Mouse (Mus musculus) erythroid progenitor cell, adult 5-6 weeks (primary cell): ENCODE data around the gene Cnot6. TPM values are rescaled to one million over a fixed set of nuclear protein-coding genes. Genes with fewer than 3 reads are reported as not detected.

Experiments
- ATAC-seq: replicated peaks from 2 replicates; pipeline ENCODE4 v1.8.0; 2016; ENCODE audit warnings: moderate number of reproducible peaks, mild to moderate bottlenecking, moderate TSS enrichment, inconsistent platforms; ENCODE audit not compliant: poor library complexity, low FRiP score, severe bottlenecking
- total RNA-seq, 2 experiments: library from RNA; stranded (forward) in 1 of 2; stranded (reverse) in 1 of 2; fragments of 150-400 nt in 1 of 2; fragments of 186-747, 209-891 nt in 1 of 2; gene quantifications; 2 replicates each; pipeline versions ENCODE4 v1.2.3 to v1.2.4; 2015 to 2017; ENCODE audit warnings: low replicate concordance in 2 of 2

The Cnot6 gene
- 91.0 and 112 TPM in 2 replicates for total RNA-seq (2015; ENCODE audit: low replicate concordance)
- 115 and 137 TPM in 2 replicates for total RNA-seq (2017; ENCODE audit: low replicate concordance)

DNA sequence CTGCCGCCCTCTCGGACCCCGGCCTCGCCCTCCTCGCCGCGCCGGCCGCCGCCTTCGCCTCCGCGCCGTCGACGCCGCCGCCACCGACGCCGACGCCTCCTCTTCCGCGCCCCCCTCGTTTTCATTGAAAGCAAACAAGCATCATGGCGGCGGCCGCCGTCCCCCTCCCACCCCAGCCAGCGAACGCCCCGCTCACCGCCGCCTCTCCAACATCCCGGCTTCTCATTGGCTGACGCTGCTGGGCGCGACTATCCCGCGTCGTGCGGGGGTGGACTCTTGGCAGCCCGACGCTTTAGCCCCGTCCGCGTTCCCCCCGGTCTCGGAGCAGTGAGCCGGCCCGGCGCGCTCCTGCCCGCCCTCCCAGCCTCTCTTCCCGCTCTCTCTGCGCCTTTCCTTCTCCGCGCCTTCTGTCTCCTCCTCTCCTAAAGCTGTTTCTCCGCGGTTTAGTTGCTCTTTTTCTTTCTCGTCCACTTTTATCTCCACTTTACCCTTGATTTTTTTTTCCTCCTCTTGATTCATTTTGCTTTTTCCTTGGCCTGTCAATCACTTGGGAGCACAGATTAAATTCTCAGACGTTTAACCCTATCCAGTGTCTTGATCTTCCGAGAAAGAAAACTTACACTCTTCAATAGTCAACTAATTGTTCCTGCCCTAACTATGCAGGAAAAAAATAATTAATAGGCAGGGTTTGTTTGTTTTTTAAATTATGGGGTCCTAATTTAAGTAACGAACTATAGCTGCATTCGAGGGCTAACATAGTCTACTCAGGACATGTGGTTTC, at the start of gene Cnot6:
Gene Cnot6 (minus strand): TSS at position 169 of the 781 bp plus-strand sequence.
- ATAC-seq: peak; percentile 93

DNA sequence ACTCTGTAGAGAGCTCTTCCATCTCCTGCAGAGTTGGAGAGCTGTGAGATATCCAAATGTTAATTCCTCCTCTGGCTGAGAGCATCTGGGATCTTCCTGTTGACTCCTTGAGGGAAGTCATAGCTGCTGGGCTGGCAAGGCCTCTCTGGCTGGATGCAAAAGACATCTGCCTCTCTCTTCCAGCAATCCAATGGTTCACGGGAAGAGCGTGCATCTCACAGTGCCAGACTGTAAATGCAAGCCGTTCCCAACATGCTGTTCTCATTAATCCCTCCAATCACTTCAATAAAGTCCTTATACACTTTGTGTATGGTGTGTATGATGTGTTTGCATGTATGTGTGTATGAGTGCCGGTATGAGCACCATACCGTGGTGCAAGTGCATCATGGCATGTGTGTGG, 48.6 kb upstream of the Cnot6 start:
- ATAC-seq: no peak

DNA sequence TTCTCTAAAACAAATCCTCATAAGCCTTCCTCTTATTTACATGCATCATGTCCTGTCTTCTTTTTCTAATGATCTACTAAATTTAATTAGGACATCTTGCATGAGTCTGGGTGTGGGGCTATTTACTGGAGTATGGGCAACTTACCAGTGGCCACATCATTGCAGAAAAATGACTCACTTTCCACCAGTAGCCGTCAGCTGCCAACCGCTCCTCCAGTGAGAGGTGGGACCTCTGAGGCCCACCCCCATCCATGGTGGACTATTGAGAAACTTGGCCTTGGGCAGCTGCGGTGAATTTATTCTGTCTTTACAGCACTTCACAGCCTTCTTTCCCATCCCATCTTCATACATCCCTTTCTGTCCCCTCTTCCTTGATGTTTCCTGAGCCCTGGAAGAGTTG, 45.6 kb upstream of the Cnot6 start:
- ATAC-seq: no peak

DNA sequence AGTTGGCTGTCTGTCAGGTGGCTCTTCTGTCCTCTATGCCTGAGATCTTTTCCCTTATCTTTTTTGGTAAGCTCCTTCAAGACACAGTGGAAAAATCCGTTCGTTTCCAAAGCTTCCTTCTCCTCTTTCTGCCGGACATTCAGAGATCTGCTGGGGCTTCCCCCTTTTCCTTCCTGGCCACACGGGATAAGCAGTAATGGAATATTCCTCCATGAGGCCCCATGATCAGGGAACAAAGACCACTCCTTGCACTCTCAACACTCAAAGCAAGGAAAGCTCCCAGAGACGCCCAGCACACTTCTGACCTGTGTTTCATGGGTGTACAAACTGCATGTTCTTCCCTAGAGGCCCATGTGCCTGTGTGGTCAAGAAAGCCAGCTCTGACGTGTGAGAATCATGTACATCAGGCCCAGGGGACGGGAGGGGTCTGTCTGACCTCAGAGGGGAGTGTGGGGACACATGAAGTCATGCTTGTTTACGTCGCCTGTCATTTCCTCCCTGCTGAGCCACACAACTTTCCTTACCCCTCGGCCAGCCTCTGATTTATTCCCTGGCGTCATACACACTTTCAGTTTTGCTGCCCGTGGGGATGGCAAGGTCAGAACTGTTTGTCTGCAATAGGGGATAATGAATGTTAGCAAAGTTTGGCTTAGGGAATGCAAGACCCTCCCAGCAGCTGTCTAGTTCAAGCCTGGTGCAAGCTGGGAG, 42.6 kb upstream of the Cnot6 start:
- ATAC-seq: no peak

DNA sequence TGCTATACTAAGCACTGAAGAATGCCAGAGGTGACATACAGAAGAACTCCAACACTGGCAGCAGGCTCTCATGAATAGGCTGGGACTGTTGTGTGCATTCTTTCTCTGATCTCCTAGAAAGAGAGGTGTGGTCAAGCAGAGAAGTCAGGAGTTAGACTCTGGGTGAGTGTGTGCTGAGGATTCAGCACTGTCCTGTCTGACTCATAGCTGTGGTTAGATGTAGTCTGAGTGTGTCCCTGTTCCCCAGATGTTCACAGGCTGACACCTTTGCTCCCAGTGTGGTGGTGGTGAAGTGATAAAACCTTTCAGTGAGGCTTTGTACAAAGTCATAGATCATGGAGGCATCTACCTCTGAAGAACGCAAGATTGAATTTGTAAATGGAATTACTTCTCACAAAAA, 34.2 kb upstream of the Cnot6 start:
- ATAC-seq: no peak

DNA sequence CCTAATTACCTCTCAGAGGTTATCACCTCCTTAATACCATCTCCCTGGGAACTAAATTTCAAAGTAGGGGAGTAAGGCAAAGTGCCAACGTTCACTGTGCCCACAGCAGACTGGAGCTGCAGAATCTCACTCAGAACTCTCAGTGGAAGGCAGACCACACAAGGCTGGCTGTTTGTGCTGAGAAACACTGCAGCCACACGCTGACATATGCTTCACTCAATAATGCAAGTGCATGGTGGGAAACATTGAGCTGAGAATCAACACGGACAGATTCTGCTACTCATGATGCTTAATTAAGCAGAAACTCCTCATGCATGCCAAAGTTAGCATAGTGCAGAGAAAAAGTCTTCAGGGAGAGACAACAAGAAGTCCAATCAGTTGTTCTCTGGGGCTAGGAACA, 33.3 kb upstream of the Cnot6 start:
- no peak for ATAC-seq

DNA sequence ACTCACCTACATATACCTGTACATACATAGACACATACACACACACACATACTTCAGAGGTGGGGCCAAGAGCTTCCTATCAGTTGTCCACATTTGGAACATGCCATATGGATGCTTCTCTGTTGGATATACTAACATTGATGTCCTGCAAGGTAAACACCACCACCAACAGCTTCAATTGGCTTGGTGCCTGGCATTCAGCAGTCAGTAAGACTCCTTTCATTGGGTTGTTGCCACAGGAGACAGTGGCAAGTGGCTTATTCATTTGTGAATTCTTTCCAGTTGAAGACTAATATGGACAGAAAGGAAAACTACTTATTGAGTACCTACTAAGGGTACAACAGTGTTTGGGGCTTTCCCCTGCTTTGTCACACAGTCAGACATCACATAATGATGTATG, 32.5 kb upstream of the Cnot6 start:
- no peak for ATAC-seq

DNA sequence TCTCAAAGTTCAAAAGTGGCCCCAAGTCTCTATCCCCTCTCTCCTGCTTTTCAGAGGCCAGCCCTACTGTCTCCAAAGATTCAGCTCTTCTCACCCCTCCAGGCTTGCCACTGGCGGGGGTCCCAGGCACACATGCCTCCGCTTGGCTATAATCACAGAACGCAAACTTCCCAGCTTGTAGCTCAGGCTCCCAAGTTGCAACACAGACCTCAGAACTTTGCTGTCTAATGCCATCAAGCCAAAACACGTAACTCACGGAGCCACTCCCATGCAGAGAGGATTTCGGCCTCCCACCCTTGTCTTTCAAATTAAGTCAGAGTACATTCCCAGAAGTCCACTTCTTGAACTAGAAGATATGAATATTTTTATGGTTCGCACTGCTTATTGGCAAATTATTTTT, 31.1 kb upstream of the Cnot6 start:
- ATAC-seq: no peak

DNA sequence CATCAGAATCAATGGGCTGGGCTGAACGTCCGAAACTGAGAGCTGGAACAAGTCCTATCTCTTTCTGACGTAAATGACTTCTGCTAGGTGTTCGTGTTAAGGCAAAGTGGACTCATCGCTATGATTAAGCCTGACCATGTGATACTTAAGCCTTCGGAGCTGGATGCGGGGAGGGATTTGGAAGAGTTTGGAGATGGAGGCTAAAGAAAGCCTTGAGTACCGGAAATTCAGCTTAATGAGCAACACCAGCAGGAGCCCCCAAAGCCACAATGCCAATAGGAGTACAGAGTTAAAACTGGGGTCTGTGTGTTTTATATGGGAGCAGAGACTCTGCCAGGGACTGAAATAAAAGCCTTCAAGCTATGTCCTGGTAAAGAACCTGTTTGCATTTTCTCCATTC, 29.7 kb upstream of the Cnot6 start:
- ATAC-seq: no peak

DNA sequence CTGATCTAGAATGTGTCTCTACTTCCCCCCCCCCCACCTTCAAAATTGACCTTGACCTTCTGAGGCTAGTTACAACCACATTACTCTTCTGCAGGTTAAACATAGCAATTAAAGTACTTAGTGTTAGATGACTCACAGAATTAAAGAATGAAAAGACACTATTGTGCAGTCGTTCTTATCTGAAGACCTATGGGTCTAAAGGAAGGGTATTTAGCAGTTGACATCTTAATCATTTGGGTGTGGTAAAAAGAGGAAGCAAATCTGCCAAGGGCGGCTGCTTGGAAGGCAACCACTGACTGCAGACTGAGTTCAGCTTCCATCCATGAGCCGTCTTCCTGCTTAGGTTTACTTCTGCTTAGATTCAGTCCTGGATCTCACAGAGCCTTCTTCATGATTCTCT, 27.3 kb upstream of the Cnot6 start:
- no peak for ATAC-seq

DNA sequence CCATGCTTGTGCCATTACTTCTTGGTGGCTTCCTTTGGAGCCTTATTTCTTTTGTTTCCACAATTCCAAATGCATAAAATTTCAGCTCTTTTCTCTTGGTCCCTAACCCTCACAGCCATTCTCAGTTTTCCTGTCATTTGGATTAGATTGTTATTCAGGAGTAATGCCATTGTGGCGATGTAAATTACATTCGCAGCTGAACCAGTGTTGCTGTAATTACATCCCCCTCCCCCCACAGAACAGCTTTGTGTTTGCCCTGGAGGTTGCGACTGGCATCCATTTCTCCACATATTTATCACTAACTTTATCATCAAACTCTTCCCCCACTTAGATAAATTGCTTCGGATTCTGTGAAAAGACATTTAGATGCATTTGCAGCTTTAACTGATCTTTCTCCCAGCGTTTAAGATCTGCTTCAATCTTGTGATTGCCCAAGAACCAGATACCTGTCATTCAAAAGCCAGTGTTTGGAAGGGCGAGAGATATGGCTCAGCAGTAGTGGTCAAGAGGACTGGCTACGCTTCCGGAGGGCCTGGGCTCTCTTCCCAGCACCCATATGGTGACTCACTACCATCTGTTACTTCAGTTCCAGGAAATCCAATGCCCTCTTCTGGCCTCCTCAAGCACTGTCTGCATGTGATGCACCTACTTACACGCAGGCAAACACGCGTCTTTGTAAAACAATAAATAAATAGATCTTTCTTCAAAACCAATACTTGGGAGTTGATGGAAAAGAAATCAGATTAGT, 26.3 kb upstream of the Cnot6 start:
- no peak for ATAC-seq

DNA sequence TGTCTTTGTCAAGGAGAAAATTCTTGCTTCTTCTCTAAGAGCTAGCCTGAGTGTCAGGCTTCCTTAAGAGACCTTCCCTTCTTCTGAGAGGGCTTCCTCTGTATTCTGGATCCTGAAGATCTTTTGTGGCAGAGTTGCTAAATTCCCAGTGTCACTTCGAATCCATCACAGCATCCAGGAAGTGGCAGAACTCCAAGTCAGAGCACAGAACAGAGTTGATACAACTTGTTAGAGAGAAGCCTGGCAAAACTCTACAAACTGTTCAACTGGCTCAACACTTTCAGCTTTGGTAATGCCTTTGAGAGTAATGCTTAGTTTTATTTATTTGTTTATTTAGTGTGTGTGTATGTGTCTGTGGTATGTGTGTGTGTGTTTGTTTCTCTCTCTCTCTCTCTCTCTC, 25.1 kb upstream of the Cnot6 start:
- ATAC-seq: no peak

DNA sequence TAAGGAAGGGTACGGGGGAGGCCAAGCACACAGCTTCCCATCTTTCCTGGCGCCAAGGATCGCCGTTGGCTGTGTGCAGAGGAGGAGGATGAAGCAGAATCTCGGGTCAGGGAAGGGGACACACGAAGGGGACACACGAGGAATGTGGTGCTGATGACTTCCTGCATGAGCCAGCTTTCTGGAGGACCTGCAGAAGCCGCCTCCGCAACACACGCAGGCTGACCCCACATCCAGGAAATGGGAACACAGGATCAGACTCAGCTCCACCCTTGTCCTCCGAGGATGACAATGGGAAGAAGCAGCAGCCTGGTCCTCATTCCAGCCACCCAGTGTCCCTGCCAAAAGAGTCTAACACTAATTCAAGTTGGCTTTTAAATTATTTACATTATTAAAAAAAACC, 22.2 kb upstream of the Cnot6 start:
- no peak for ATAC-seq

DNA sequence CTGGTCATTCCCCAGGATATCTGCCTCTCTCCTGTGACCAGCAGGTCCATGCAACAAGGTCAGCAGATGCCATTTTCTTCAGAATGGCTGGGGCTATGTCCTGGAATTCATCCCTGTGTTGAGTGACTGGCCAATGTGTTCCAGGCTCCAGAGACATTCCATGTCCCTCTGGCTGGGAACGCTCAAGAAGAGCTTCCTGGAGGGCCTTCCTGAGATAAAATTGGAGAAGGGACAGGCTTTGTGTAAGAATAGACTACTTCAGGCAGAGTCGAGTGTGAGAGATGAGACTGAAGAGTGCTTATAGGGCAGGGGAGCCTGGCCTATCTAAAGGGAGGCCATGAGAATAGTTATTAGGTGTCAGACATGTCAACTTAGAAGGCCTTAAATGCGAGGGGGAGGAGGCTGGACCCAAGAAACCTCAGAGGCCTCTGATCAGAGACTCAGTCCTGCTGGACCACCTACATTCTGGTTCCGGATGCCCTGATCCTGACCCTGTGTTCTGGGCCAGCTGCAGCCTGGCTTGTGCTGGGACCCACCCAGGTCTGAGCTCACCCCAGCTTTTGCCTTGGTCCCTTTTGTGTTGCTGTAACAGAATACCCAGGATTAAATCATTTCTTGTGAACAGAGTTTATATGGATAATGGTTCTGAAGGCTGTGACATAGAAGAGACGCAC, 17.9 kb upstream of the Cnot6 start:
- ATAC-seq: no peak

DNA sequence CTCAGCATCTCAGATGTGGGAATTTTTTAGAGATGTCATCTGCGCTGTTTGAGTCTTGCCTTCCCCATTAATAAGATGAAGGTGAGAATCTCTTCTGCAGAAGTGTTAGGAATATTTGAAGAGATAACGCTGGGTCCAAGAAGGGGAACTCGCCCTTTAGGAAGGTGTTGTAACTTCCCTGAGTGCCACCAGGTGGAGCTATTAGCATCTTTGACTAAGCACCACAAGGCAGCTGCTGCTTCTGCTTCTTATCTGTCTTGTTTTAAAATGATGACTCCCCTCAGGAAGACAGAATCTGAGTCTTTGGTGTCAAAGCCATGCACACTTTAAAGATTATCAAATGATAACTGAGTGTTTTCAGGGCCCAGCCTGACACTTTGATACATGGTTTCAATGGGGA, 15.4 kb upstream of the Cnot6 start:
- peak; percentile 70 for ATAC-seq

DNA sequence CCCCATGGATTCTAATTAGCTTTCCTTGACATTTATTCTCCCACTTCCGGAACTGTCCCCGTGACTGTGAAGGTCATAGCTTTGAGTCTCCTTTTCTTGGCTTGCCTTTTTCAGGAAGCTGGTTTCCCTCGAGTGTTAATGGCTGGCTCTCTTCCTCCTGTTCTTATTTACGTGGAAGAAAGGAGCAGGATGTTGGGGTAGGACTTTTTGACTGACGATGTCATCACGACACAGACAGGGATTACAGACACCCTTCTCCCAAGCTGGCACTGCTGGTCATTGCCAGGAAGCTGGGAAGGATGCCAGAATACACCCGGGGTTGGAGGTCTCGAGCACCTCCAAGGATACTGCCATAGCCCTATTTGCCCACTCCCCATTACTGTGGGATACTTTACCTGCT, 14.3 kb upstream of the Cnot6 start:
- ATAC-seq: no peak

DNA sequence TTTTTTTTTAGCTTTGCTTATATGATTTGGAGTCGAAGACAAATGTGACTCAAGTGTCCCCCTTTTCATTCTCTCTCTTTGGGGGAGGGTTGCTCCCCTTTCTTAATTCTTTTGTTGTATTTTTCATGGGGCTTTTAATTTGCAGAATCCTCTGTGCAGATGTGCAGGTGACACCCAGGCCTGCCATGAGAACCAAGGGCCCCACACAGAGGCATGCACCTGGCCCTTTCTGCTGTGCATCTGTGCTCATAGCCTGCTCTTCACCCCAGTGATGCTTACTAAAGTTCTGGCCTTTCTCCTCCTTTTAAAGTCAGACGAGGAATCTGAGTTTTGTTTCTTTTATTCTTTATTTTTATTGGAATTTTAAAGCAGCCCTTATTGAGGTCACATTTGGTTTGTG, 12.2 kb upstream of the Cnot6 start:
- no peak for ATAC-seq

DNA sequence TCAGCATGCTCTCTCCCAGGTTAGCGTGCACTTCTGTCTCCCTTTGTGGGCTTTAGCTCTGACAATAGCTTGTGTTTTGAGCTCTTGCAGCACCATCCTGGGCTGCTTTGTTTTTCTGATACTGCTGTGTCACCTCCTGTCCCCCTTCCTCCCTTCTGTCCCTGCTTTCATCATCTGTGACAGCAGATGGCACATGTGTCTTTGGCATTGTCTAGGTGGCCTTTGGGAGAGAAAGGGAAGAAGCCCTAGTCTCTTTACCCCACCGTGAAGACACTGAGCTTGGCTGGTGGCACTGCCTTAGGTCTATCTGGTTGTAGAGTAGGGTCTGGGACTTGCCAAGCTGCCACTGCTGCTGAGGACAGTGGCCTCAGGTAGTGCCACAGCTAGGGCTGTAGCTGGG, 10.8 kb upstream of the Cnot6 start:
- ATAC-seq: no peak

DNA sequence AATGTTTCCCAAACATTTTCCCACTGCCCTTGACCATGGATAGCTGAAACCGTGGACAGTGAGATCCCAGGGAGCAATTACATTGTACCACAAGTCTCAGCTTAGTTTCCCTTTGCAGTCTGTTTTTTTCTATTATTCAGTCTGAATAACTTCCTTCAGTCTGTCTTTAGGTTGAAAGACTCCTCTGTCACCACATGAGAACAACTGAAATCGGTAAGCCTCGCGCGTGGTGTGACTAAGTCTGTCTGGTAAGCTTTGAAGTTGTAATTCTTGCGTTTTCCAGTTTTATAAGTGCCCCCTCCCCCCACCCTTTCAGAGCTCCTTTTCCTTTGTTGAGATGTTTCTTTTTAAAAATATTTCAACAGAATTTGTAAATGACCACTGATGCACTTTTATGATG, 10.2 kb upstream of the Cnot6 start:
- ATAC-seq: no peak

DNA sequence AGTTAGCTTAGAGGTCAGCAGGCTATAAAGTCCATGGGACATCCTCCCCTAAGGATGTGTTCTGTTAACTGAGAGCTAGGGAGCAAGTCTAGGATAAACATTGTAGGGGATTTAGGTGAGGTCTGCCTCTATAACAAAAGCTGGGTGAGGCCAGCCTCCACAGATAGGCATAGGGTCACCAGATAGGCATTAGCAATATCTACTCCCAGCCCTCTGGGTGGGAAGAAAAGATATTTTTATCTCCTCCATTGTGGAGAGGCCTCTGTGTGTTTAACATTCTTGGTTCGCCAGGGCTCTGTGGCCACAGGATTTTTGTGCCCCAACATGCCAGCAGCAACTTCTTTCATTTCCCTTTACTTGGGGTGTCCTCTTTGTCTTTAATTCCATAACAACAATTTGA, 8.8 kb upstream of the Cnot6 start:
- no peak for ATAC-seq
